Mouse (Mus musculus) adrenal gland, adult 18-20 months (tissue): ENCODE measurements at regions not wholly inside any gene's neighbourhood (a gene's known extent, or its start where the extent isn't known, plus 50 kb on each side); places are given as distances from the start of the nearest gene placed in this dataset.

Source experiments
- DNase-seq, 2 experiments: peaks; one replicate each; pipeline ENCODE4 v3.0.0; 2021 to 2022; ENCODE audit warnings: low spot score in 2 of 2

DNA sequence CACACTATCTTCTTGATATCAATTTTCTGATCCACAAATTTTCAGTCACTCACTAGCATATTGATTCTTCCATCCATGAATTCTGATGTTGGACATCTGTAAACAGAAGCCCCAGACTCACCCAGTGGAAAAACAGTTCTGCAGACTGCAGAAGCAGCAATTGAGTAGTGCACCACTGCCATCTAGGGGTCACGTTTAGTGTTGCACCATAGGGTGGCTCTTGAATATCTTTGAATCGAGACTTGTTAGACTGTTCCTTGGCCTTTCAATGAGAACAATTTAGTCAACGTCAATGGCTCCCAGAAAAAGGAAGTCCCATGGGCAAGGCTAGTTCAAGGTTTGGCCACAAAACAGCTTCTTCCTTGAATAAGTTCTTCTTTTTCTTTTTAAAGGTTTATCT lies 828.1 kb downstream of the Gm10330 start:
- peak; percentile 9 to 28 for DNase-seq

GRCm38 (mm10) chr12:22906156-22906555 lies 873.9 kb downstream of the Gm10330 start:
- DNase-seq: peak; percentile 23 to 25
